Mouse (Mus musculus): Measurements from ENCODE around the gene Serping1.

- no peak for TF ChIP-seq POLR2A (IDR thresholded peaks at IDR 0.05; ENCODE audit: borderline replicate concordance, control insufficient read depth, low read depth, low read length)
- TF ChIP-seq CTCF (IDR thresholded peaks at IDR 0.05; ENCODE audit: control insufficient read depth, insufficient read depth, low read length): no peak
Observed at GRCm38 (mm10) chr2:84800304-84800703, 25.1 kb upstream of the Serping1 start.

All from bone marrow, adult 2 months (tissue).